Mouse (Mus musculus) MEL (cell line): Measurements from ENCODE around the gene Gm49396.

Experiments
- MYB ChIP-seq: IDR thresholded peaks from 2 replicates; pipeline ENCODE4 v1.6.1; 2011; ENCODE audit warnings: mild to moderate bottlenecking, low read depth, low read length, improper control_type of control experiment
- NELFE ChIP-seq: IDR thresholded peaks from 2 replicates; pipeline ENCODE4 v1.6.1; 2011; ENCODE audit warnings: low read depth, low read length, improper control_type of control experiment
- POLR2A ChIP-seq, 2 experiments: IDR thresholded peaks; 2 replicates each; pipeline ENCODE4 v1.6.1; 2011 to 2012; ENCODE audit warnings: low read length in 2 of 2, mild to moderate bottlenecking in 2 of 2, control low read depth in 1 of 2, improper control_type of control experiment in 1 of 2, low read depth in 1 of 2, moderate library complexity in 1 of 2; ENCODE audit not compliant: control insufficient read depth in 1 of 2, insufficient read depth in 1 of 2, poor library complexity in 1 of 2
- POLR2AphosphoS2 ChIP-seq: IDR thresholded peaks from 2 replicates; pipeline ENCODE4 v1.6.1; 2011; ENCODE audit warnings: low read length, improper control_type of control experiment
- TAL1 ChIP-seq: IDR thresholded peaks from 2 replicates; pipeline ENCODE4 v1.6.1; 2012; ENCODE audit warnings: mild to moderate bottlenecking, inconsistent platforms, low read length, moderate library complexity, mixed read lengths
- TCF12 ChIP-seq: IDR thresholded peaks from 2 replicates; pipeline ENCODE4 v1.6.1; 2014; ENCODE audit warnings: low read depth, mild to moderate bottlenecking, inconsistent platforms, low read length, improper control_type of control experiment, moderate library complexity

GRCm38 (mm10) chr7:30584339-30584738 is 21.2 kb downstream of the Gm49396 start:
- TF ChIP-seq TCF12 (no peak), NELFE (no peak), POLR2AphosphoS2 (no peak), POLR2A (IDR thresholded peaks at IDR 0.05; ENCODE audit: control insufficient read depth in 1 of 2, insufficient read depth in 1 of 2, low read depth in 1 of 2, low read length in 2 of 2, poor library complexity in 1 of 2) (no peak), TAL1 (no peak), MYB (no peak)
